Mouse (Mus musculus) small intestine, adult 2 months (tissue): ENCODE results near the gene Cep290.

ENCODE experiments used
- CTCF ChIP-seq: fragments of 200-500 bp; IDR thresholded peaks from 2 replicates; pipeline ENCODE4 v1.5.1; 2012; ENCODE audit warnings: low read depth, mild to moderate bottlenecking, control low read depth, inconsistent platforms, low read length, moderate library complexity, mixed read lengths; ENCODE audit not compliant: insufficient replicate concordance, insufficient read length; ENCODE audit errors: extremely low read depth
- POLR2A ChIP-seq: fragments of 200-500 bp; IDR thresholded peaks from 2 replicates; pipeline ENCODE4 v1.6.1; 2012; ENCODE audit warnings: low read depth, mild to moderate bottlenecking, control low read depth, inconsistent platforms, low read length, moderate library complexity

DNA sequence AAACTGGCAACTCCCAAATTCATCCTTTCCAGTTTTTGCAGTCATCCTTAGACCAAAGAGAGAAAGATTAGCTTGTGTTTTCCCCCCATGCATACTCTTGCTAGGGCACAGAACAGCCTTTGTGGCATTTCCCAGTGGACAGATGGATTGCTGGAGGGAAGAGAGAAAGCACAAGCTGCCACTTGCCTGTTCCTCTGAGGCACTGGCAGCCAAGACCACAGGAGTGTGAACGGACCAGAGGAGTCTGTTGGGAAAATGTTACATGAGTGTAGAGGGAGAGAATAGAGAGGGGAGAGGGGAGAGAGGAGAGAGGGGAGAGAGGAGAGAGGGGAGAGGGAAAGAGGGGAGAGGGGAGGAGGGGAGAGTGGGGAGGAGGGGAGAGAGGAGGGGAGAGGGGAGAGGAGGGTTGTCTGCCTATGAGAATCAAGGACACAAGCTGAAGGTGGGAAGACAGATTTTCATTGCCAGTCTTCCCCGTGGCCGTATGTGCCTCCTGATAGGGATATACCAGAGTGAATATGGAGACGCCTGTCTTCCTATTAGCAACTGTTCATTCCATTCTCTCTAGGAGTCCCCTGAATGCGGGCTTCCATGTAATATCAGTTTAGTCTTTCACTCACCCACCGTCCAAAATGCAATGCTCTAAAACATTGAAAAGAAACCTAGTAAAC, 130.0 kb downstream of the Cep290 start:
- TF ChIP-seq POLR2A (no peak), CTCF (no peak)
